Mouse (Mus musculus) kidney, adult 8-10 months (tissue): ENCODE data around the gene Sept8.
"Not testable (repeated sequence)": the region's sequence is repeated elsewhere in the genome, so short reads cannot be mapped to it uniquely, and the experiment has no call there.

Source experiments
- DNase-seq, 2 experiments: peaks; one replicate each; pipeline ENCODE4 v3.0.0; 2022

The Sept8 gene

DNA sequence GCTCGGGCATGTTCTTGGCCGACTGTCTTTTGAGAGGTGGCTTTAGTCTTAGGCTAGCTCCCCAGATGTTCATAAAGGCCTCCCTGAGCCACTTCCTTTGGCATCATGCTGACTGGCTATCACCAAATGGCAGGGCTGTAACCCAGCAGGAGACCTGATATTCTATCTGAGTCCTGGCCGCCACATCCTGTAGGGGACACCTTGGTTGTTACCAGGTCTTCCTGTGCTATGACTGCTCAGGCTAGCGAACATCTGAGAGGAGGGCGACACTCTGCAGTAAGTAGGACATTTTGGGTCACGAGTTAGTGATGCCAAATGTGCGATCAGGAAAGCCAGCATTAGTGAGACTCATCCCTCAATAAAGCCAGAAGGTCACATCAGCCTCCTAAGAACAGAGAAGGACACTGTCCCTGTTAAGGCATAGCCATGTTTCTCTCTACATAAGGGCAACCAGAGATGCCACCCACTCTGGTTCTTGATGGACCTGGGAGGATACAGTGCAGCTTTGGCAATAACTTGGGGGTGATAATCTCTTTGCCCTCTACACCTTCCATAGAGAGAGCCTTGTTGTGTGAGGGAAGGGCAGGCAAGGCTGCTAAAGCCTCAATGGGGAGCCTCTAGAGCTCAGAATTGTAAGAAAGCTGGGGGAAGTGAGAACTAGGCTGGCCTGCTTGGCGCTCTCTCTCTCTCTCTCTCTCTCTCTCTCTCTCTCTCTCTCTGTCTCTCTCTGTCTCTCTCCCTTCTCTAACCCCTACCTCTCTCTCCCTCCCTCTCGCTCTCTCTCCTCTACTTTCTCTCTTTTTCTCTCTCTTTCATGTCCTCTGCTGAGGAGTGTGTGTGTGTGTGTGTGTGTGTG is 9.6 kb downstream of the Sept8 start:
- DNase-seq, result no peak

DNA sequence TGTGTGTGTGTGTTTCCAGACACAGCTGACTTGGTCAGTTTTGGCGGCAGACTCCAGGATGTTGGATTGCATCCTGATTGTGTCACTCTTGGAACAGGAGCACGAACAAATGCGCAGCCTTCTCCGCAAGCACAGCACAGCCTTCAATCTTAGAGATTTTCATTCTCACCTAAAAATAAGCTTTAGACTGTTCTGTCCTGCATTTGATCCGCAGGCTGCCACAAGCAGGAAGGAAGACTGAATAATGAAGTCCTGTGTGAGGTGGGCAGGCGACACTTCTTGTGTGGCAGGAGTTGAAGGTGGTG is 10.1 kb downstream of the Sept8 start:
- no peak for DNase-seq

DNA sequence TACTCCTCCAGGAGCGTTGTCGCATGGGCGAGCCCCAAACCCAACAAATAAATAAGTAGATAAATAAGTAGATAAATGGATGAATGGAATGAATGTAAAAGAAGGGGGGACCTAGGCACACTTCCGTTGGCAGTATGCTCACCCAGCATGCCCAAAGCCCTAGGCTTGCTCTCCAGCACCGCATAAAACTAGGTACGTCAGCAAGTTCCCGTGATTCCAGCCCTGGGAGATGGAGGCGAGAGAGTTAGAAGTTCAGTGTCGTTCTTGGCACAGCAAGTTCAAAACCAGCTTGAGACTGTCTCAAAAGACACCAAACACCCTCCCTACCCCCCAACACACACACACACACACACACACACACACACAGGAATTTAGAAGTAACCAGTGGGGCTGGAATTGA is 10.9 kb downstream of the Sept8 start:
- no peak for DNase-seq

DNA sequence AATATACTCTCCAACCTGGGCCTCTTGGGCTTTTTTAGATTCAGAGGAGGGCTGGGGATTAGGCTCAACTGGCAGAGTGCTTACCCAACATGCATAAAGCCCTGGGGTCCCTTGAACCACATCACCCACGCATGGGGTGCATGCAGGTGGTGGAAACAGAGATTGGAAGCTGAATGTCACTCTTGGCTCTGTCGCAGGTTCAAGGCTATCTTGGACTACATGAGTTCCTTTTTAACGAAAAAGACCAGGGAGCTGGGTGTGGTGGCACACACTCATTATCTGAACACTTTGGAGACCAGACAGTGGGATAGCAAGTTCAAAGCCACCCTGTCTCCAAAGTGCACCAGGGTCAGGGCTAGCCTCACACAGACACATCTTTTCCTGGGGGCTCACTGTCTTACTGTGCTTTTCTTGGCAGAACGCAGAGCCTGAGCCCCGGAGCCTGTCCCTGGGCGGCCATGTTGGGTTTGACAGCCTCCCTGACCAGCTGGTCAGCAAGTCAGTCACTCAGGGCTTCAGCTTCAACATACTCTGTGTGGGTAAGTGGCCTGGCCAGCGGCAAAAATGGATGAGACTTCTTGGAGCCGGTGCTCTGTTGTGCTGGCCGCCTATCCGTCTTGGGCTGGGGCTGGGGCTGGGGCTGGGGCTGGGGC is 12.6 kb downstream of the Sept8 start:
- no peak for DNase-seq

DNA sequence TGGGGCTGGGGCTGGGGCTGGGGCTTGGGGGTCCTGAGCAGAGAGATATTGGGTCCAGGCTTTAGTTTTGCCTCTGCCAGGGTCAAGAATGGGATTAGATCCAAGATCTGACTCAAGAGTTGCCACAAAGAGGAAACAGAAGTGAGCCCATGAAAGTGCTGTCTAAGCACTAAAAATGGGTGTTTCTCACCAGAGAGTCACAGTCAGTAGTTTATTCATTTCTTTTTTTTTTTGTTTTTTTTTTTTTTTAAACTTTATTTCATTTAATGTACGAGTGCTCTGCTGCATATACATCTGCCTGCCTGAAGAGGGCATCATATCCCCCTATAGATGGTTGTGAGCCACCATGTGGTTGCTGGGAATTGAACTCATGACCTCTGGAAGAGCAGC is 13.2 kb downstream of the Sept8 start:
- DNase-seq, result no peak

DNA sequence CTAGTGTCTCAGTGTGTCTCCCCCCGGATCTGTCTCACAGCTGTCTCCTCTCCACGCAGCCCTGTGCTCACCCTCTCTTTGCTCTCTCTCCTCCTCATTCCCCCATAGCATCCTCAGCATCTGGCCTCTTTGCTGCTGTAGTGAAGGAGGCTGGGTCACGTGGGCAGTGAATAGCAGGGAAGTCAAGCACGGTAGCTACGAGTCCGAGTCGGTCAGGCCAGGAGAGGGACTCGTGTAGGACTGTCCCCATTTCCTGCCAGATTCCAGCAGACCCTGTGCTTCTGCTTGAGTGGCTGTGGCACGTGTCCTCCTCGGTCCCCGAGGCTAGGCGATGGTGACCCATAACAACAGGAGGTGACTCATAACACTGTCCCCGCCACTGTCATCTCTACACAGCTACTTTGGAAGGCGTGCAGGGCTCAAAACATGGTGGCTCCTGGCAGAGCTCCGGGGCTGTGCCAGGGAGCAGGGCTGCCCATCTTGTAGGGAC is 20.0 kb downstream of the Sept8 start:
- no peak for DNase-seq

DNA sequence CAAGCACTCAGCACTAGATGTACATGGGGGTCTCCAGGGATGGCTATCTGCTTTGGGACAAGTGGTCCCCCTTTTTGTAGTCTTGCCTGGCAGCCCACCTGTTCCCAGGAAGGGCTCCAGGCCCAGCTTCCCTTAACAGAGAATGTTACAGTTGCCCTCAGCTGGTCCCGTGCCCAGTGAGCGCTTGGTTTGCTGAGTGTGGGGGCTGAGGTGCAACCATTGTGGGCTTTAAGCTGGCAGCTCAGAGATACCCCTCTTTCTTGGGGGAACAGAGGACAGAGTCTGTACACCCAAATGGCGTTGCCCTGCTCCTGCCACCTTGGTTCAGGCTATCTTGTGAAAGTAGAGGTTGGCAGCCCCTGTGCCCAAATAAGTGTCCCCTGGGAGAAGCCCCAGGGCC is 21.3 kb downstream of the Sept8 start:
- no peak for DNase-seq

DNA sequence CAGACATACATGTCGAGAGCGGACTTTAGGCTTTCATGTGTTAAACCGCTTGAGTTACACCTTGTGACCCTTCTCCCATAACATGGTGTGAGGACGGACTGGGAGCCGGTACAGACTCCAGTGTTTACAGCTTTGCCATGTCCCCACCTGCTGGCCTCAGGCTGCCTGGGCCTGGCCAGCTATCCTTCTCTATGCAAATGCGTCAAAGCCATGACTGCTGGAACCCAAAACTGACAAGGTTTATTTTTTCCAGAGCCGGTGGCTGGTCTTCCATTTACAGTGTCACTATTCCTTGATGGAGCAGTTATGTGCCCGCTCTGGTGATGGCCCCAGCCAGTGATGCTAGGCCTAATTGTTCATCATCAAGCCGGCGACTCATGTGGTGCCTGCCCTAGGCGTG is 22.2 kb downstream of the Sept8 start:
- DNase-seq, result no peak

DNA sequence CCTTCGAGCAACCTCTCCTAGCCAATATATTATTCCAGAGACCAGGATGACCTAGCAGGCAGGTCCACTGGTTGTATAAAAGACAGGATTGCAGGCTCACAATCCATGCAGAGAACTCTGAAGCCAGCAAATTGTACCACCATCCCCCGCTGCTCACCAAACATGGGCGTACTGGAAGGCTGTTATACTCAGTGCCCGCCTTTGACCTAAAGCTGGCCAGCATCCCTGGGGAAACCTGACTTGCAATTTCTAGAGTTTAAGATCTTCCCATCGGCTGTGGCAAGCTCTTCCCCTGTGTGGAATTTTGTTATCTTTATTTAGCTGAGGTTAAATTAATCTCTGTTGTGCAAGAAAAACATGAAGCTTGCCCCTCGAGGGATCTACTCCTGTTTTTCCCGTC is 24.0 kb downstream of the Sept8 start:
- DNase-seq, result no peak

DNA sequence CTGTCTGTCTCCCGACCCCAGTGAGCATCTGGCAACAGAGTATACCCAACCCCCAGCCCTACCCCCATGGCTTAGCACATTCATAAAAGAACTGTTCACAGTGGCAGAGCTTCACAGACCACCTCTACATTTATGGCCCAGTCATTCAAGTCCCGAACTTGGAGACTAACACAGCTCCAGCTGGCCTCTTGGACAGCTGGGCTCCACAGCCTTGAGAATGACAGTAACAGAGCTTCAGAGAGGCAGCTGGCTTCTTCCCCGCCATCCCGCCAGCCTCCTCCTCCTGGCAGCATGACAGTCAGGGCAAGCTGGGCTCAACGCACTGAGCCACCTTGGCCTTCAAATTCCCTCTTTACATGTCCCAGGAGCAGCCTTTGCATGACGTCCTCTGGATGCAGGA is 27.2 kb downstream of the Sept8 start:
- DNase-seq, result no peak

DNA sequence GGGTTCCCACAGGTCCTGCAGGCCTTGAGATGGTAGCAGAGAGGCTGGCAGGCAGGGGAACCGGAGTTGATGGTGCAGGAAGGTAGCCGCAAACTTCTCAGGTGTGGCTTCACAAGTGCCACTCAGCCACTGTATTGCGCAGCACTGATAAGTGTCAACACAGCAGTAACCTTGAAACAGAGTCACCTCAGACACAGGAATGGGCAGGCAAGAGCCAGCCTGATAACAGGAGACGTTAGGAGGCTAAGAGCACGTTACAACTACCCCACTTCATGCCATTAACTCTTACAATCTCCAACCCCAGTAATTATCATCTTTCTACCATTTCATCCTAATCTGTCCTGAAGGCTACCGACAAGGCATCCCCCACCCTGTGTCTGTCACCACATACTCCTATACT is 28.5 kb downstream of the Sept8 start:
- DNase-seq, result no peak

DNA sequence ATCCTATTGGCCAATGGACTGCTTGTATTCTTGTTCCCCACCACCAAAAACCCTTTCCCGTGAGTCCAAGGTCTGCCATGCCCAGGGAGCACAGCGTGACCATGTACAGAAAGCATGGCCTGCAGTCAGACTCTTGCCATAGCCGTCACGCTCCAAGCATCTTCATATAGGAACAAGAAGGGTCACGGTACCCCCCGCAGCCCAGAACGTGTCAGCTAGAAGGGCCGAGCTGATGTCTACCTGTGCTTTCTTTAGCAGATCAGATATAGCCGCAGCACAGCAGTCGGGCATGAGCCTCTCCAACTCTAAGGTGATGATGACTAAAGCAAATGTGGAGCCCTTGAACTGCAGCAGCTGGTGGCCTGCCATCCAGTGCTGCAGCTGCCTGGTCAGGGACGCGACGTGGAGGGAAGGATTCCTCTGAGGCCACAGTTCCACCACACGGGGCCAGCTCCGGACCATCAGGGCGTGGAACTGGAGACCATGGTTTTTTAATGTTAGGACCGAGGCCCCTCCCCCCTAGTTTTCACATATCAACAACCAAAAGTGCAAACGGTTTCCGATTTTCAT is 29.1 kb downstream of the Sept8 start:
- DNase-seq, result no peak

DNA sequence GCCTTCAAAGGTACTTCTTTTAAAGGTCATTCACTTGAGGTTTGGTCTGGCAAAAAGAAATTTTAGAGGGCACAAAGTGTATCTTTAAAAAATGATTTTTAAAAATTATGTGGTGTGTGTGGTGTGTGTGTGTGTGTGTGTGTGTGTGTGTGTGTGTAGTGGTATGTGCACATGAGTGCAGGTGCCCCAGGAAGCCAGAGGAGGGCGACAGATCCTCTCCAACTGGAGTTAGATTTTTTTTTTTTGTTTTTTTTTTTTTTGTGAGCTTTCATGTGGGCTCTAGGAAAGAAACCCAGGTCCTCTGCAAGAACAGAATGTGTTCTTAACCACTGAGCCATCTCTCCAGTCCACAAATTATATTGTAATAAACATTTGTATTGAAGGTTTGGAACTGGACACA is 31.7 kb downstream of the Sept8 start:
- DNase-seq, result no peak

DNA sequence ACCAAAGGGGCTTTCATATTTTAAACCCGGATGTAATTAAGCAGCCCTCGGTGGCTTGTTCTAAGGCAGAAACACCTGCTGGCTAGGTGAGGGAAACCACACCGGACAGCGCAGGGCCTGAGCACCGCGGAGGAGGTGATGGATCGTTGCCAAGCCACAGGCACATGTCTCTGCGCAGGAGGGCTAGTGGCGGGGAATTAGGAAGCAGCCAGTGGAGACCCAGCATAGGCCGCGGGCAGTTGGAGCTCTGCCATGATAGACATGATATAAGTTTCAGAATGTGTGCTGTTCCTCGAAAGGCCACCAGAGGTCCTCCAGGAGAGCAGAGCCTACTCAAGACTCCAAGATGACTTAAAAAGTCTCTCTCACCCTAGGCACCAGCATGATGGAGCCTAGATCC is 32.7 kb downstream of the Sept8 start:
- no peak for DNase-seq

DNA sequence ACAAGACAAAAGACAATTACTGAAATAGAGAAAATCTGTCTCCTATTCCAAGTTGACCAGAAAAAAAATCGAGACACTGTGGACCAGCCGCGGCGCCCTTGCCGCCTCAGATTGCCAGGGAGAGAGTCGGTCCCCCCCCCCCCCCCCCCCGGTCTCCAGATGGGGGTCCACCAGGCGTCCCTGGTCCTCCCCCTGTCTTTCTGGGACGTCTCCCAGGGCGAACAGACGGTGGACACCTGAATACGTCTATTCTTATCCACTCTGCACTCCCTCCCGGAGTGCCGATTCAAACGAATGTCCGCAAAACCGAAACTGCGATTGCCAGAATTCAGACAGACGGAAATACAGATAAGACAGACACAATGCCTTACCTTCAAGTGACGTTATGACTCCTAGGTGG is 37.5 kb downstream of the Sept8 start:
- DNase-seq, result not testable (repeated sequence)

DNA sequence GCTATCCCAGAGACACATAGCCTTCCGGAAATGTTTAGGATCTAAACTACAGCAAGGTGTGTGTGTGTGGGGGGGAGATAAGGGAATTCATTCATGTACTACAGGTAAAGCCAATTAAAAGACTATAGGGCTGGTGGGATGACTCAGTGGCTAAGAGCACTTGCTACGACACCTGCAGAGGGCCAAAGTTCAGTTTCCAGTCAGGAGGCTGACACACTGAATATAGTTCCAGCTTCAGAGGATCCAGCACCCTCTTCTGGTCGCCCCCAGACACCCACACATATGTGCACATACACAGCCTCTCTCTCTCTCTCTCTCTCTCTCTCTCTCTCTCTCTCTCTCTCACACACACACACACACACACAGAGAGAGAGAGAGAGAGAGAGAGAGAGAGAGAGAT is 38.9 kb downstream of the Sept8 start:
- DNase-seq, result not testable (repeated sequence)

DNA sequence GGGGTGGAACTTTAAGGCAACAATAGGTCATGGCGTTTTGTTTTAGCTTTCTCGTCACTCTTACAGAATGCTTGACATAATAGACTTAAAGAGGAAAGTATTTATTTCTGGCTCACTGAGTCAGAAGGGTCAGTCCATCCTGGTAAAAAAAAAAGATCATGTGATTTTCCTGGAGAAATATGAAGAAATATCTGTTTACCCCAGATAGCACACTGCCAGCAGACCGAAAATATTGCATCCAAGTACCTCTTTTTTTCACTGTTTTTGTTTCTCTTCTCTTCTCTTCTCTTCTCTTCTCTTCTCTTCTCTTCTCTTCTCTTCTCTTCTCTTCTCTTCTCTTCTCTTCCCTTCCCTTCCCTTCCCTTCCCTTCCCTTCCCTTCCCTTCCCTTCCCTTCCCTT is 40.9 kb downstream of the Sept8 start:
- DNase-seq, result not testable (repeated sequence)

DNA sequence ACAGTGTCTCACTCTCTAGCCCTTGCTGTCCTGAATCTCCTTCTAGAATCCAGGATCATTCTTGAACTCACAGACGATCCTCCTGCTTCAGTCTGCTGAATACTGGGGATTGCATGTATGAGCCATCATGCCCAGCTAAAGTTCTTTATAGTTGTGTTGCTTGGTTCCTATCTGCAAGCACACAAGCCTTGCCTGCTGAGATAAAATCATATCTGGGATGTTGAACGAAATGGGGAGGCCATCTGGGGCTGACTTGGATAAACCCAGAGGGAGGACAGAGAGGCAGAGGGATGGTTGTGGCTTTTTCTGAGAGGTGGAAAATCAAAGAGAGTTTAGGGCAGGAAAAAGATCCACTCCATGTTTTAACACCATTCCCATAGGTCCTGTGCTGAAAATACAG is 42.9 kb downstream of the Sept8 start:
- DNase-seq, result no peak

DNA sequence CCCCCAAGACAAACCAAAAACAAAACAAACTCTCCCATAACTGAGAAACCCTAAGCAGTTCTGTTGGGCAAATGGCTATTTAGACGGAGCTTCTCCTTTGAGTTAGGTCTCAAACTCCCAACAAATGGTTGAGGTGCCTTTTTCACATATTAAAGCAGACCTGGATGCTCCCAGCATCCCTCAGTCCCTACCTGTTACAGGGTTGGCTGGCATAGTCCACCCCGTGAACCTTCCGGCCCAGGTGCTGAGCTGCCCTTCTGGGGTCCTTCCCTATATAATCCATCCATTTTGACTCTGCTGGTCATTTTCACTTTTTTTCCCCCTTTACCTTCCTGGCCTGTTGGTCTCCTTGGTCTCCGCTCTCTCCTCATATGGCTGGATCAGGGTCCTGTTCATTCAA is 47.6 kb downstream of the Sept8 start:
- no peak for DNase-seq

DNA sequence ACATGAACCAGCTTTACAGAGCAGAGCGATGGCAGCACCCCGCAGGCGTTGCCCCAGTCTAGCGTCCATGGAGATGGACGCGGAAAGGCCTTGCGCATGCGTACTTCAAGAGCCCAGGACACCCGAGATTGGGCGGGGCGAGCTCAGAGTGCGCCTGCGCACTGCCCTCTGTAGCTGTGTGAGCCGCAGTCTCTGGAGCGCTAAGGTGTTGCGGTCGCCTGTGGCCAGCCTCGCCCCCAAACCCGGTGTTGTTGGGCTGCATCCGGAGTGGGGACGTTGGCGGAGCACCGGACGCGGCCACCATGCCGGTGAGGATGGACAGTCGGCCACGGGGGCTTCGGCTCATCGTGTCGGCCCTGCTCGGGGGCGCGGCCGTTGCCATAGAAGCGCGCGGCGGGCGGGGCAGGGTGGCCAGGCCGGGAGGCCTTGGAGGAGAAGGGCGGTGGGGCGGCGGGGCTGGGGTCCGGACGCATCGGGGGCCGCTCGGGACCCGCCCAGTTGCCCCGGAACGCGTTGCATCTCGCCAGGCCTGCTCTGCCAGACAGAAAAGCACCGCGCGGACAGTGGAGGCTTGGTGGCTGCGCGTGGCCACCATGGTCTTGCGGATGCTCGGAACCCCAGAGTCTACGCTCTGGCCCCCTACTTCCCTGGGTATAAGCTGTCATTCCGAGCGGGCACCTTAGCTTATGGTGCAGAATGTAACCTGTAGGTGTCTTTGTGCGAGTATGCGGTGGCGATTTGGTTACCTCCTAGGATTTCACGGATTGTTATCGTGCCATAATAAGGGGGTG is 48.4 kb downstream of the Sept8 start, which contains the start of gene Kif3a:
Gene Kif3a (plus strand): TSS at position 156 of the 791 bp plus-strand sequence.
- peak; percentile 95 for DNase-seq

DNA sequence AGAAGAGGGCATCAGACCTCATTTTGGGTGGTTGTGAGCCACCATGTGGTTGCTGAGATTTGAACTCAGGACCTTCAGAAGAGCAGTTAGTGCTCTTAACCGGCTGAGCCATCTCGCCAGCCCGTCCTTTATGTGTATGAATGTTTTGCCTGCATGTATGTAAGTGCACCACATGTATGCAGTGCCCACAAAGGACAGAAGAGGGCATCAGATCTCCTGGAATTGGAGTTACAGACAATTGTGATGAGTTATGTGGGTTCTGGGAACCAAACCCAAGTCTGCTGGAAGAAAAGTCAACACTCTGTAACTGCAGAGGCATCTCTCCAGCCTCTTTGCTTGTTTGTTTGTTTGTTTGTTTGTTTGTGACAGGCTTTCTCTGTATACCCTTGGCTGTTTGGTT is 61.5 kb downstream of the Sept8 start:
- DNase-seq, result no peak

DNA sequence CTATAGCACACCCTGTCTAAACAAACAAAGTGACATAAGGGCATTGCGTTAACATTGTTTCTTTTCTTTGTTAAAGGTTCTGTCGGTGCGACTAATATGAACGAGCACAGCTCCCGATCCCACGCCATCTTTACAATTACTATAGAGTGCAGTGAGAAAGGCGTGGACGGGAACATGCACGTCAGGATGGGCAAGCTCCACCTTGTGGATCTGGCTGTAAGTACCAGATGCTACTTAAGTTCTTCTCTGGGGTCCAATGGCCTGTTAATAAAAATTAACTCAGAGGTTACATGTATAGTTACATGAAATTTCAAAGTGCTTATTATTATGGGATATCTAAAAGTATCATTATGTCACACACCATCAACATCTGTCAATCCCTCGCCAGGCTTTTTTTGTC is 64.1 kb downstream of the Sept8 start:
- no peak for DNase-seq

DNA sequence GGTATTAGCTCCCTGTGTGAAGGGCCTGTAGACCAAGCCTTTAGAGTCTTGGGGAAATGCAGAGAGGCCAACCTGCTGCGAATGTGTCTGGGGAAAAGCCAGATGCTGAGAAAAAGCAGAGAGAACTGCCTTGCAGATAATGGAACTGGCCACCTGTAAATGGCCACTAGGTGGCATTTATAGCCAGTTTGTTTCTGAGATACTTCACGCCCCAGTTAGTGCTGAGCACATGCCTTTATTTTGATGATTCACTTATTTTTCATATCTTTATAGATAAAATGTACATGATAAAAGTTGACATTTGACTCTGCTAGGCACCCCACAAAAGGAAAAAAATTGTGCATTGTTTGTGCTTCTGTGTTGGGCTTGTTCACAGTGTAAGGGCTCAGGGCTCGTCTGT is 65.8 kb downstream of the Sept8 start:
- no peak for DNase-seq

DNA sequence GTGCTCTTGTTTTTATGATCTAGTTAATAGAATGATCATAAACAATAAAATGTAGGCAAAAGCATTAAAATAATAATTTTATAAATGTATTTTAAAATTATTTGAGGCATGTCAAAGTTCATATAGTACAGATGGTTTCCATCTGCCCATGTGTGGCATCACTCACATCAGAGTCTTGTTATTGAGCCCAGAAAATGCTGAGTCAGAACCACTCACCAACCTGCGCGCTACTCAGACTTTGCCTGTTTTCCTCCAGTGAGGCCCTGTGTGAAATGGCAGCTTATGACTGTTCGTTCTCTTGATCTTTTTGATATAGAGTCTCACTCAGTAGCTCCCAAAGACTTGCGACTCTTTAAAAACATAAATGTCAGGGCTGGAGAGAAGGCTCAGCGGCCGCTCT is 66.5 kb downstream of the Sept8 start:
- no peak for DNase-seq
